Mouse (Mus musculus): ENCODE measurements around the gene Cyp2s1.

The Cyp2s1 gene

GRCm38 (mm10) chr7:25781937-25782610 lies 34.6 kb downstream of the Cyp2s1 start:
- no peak for DNase-seq (ENCODE audit: low spot score in 2 of 2)

- DNase-seq (ENCODE audit: low spot score in 2 of 2) = no peak
Observed at GRCm38 (mm10) chr7:25781321-25781936, 35.3 kb downstream of the Cyp2s1 start.

- no peak for DNase-seq (ENCODE audit: low spot score in 2 of 2)
Observed at GRCm38 (mm10) chr7:25780753-25781152, 36.0 kb downstream of the Cyp2s1 start.

- DNase-seq (ENCODE audit: low spot score in 2 of 2) = no peak
Observed at GRCm38 (mm10) chr7:25780021-25780420, 36.7 kb downstream of the Cyp2s1 start.

- DNase-seq (ENCODE audit: low spot score in 2 of 2) = no peak
Observed at GRCm38 (mm10) chr7:25768229-25768628, 48.5 kb downstream of the Cyp2s1 start.

- DNase-seq (ENCODE audit: low spot score in 2 of 2) = no peak
Observed at GRCm38 (mm10) chr7:25766108-25766507, 50.6 kb downstream of the Cyp2s1 start.

GRCm38 (mm10) chr7:25764221-25764620 lies 52.5 kb downstream of the Cyp2s1 start:
- DNase-seq (ENCODE audit: low spot score in 2 of 2) = no peak

GRCm38 (mm10) chr7:25763678-25764077 lies 53.0 kb downstream of the Cyp2s1 start:
- no peak for DNase-seq (ENCODE audit: low spot score in 2 of 2)

GRCm38 (mm10) chr7:25761354-25761753 lies 55.4 kb downstream of the Cyp2s1 start:
- no peak for DNase-seq (ENCODE audit: low spot score in 2 of 2)

- peak; percentile 90 to 96 for DNase-seq (ENCODE audit: low spot score in 2 of 2)
Observed at GRCm38 (mm10) chr7:25756011-25756410, 60.7 kb downstream of the Cyp2s1 start.

- peak; percentile 68 to 81 for DNase-seq (ENCODE audit: low spot score in 2 of 2)
Observed at GRCm38 (mm10) chr7:25755468-25755833, 61.3 kb downstream of the Cyp2s1 start.

- peak; percentile 98 to 99 for DNase-seq (ENCODE audit: low spot score in 2 of 2)
Observed at GRCm38 (mm10) chr7:25754738-25755467, 61.8 kb downstream of the Cyp2s1 start, which contains the start of gene Hnrnpul1. TSS of gene Hnrnpul1 (minus strand) at chr7:25754757.

GRCm38 (mm10) chr7:25754439-25754737 lies 62.3 kb downstream of the Cyp2s1 start:
- DNase-seq (ENCODE audit: low spot score in 2 of 2) = no peak

- peak in 1 of 2 experiments; percentile 31 for DNase-seq (ENCODE audit: low spot score in 2 of 2)
Observed at GRCm38 (mm10) chr7:25753643-25754438, 62.9 kb downstream of the Cyp2s1 start.

- no peak for DNase-seq (ENCODE audit: low spot score in 2 of 2)
Observed at GRCm38 (mm10) chr7:25753076-25753475, 63.6 kb downstream of the Cyp2s1 start.
